Mouse (Mus musculus) limb, embryonic 10.5 days (tissue): ENCODE measurements at regions not wholly inside any gene's neighbourhood (a gene's known extent, or its start where the extent isn't known, plus 50 kb on each side); places are given as distances from the start of the nearest gene placed in this dataset.

ENCODE experiments used
- DNase-seq: peaks from one replicate; pipeline ENCODE4 v3.0.0-alpha.2; 2017; ENCODE audit warnings: low spot score
- H3K27ac ChIP-seq: fragments of 300-500 bp; sonication (generic); 2 replicates; pipeline ENCODE4 v1.5.1; 2016; ENCODE audit warnings: mild to moderate bottlenecking
- H3K27me3 ChIP-seq: fragments of 300-500 bp; sonication (generic); 2 replicates; pipeline ENCODE4 v1.6.1; 2016; ENCODE audit warnings: low read depth, mild to moderate bottlenecking; ENCODE audit not compliant: poor library complexity, severe bottlenecking
- H3K36me3 ChIP-seq: fragments of 300-500 bp; sonication (generic); 2 replicates; pipeline ENCODE4 v1.6.1; 2016; ENCODE audit warnings: mild to moderate bottlenecking, moderate library complexity
- H3K4me1 ChIP-seq: fragments of 300-500 bp; sonication (generic); 2 replicates; pipeline ENCODE4 v1.6.1; 2016
- H3K4me3 ChIP-seq: fragments of 300-500 bp; sonication (generic); 2 replicates; pipeline ENCODE4 v1.5.1; 2016; ENCODE audit warnings: mild to moderate bottlenecking, moderate library complexity
- H3K9me3 ChIP-seq: fragments of 300-500 bp; sonication (generic); replicated peaks from 2 replicates; pipeline ENCODE4 v1.6.1; 2016; ENCODE audit warnings: mild to moderate bottlenecking
- WGBS: fragments of 180-500 bp; shearing (Covaris S2); methylation state at CpG from one replicate; pipeline ENCODE4 v1.1.7; 2016; 5-methylcytosine and 5-hydroxymethylcytosine counted together

- H3K27ac ChIP-seq, result no peak overlapping the region
- no peaks in the 10 kb centered on the region for H3K27me3 ChIP-seq
- no peaks in the 10 kb centered on the region for H3K9me3 ChIP-seq
- no peaks in the 10 kb centered on the region for H3K4me1 ChIP-seq
- no peak overlapping the region for H3K4me3 ChIP-seq
- no peak for DNase-seq
- no peaks in the 10 kb centered on the region for H3K36me3 ChIP-seq
- 78% methylated on average over 12 of the region's 12 CpGs for WGBS
Measured at GRCm38 (mm10) chr4:46257061-46257795, 61.1 kb upstream of the Xpa start.

- H3K36me3 ChIP-seq, result no peaks in the 10 kb centered on the region
- H3K4me3 ChIP-seq, result no peak overlapping the region
- H3K9me3 ChIP-seq, result no peaks in the 10 kb centered on the region
- 0 out of 2 replicates have a peak, but pooled peaks cover 4% of the 10 kb centered on the region for H3K4me1 ChIP-seq
- no peaks in the 10 kb centered on the region for H3K27me3 ChIP-seq
- no peak overlapping the region for H3K27ac ChIP-seq
- DNase-seq, result no peak
- WGBS, result 75% methylated on average over 5 of the region's 5 CpGs
Measured at GRCm38 (mm10) chr4:46258774-46259173, 62.7 kb upstream of the Xpa start.

GRCm38 (mm10) chr4:46268564-46269247 lies 72.6 kb upstream of the Xpa start:
- H3K4me3 ChIP-seq, result 0 out of 2 replicates have a peak overlapping the region, but pooled peaks have one; percentile 0
- no peaks in the 10 kb centered on the region for H3K9me3 ChIP-seq
- H3K27me3 ChIP-seq, result peaks cover 3% of the 10 kb centered on the region; the same call in 1 of the 2 replicates
- no peaks in the 10 kb centered on the region for H3K36me3 ChIP-seq
- WGBS, result 43% methylated on average over 6 of the region's 6 CpGs
- peak; percentile 60 for DNase-seq
- peak overlapping the region; percentile 73 for H3K27ac ChIP-seq
- H3K4me1 ChIP-seq, result peaks cover 41% of the 10 kb centered on the region

GRCm38 (mm10) chr4:46271066-46271465 lies 72.3 kb upstream of the Foxe1 start:
- Histone ChIP-seq H3K36me3 (no peaks in the 10 kb centered on the region), H3K4me3 (no peak overlapping the region), H3K27me3 (peaks cover 20% of the 10 kb centered on the region), H3K9me3 (no peaks in the 10 kb centered on the region), H3K27ac (no peak overlapping the region), H3K4me1 (peaks cover 44% of the 10 kb centered on the region)
- DNase-seq, result no peak
- 0% methylated on average over 2 of the region's 2 CpGs for WGBS

- H3K27ac ChIP-seq, result peak overlapping the region; percentile 46; the same call in 1 of the 2 replicates
- H3K9me3 ChIP-seq, result no peaks in the 10 kb centered on the region
- H3K4me3 ChIP-seq, result no peak overlapping the region
- DNase-seq, result no peak
- WGBS, result 86% methylated on average over 3 of the region's 3 CpGs
- H3K36me3 ChIP-seq, result no peaks in the 10 kb centered on the region
- peaks cover 38% of the 10 kb centered on the region for H3K4me1 ChIP-seq
- peaks cover 43% of the 10 kb centered on the region for H3K27me3 ChIP-seq
Measured at GRCm38 (mm10) chr4:46275773-46276172, 67.6 kb upstream of the Foxe1 start.

- Histone ChIP-seq H3K4me1 (peaks cover 28% of the 10 kb centered on the region), H3K36me3 (no peaks in the 10 kb centered on the region), H3K27ac (peak overlapping the region; percentile 71), H3K27me3 (peaks cover 43% of the 10 kb centered on the region), H3K4me3 (peak overlapping the region; percentile 25), H3K9me3 (no peaks in the 10 kb centered on the region)
- WGBS, result 10% methylated on average over 19 of the region's 19 CpGs
- DNase-seq, result peak; percentile 62
Measured at GRCm38 (mm10) chr4:46276851-46277581, 66.4 kb upstream of the Foxe1 start.

GRCm38 (mm10) chr4:46286955-46287354 lies 56.5 kb upstream of the Foxe1 start:
- Histone ChIP-seq H3K27me3 (peaks cover 12% of the 10 kb centered on the region; the same call in 1 of the 2 replicates), H3K27ac (no peak overlapping the region), H3K4me1 (no peaks in the 10 kb centered on the region), H3K36me3 (no peaks in the 10 kb centered on the region), H3K9me3 (no peaks in the 10 kb centered on the region), H3K4me3 (no peak overlapping the region)
- 93% methylated on average over 9 of the region's 9 CpGs for whole genome bisulfite sequencing
- no peak for DNase-seq

GRCm38 (mm10) chr4:46291620-46292254 lies 51.7 kb upstream of the Foxe1 start:
- no peak overlapping the region for H3K27ac ChIP-seq
- no peak for DNase-seq
- no peaks in the 10 kb centered on the region for H3K4me1 ChIP-seq
- WGBS, result 51% methylated on average over 10 of the region's 10 CpGs
- no peaks in the 10 kb centered on the region for H3K9me3 ChIP-seq
- H3K27me3 ChIP-seq, result peaks cover 27% of the 10 kb centered on the region; the same call in 1 of the 2 replicates
- no peaks in the 10 kb centered on the region for H3K36me3 ChIP-seq
- H3K4me3 ChIP-seq, result no peak overlapping the region
